Mouse (Mus musculus): Measurements from ENCODE around the gene Ptprn2.

GRCm38 (mm10) chr12:116959164-116959563 is 473.6 kb downstream of the Ptprn2 start:
- TF ChIP-seq CTCF (IDR thresholded peaks at IDR 0.05; ENCODE audit: low read depth, low read length), result no peak
- no peak for TF ChIP-seq POLR2AphosphoS5 (IDR thresholded peaks at IDR 0.05; ENCODE audit: insufficient replicate concordance, low read depth, low read length)
- TF ChIP-seq TAL1 (conservative IDR thresholded peaks at IDR 0.05; ENCODE audit: low read depth, low read length), result no peak
